Mouse (Mus musculus): ENCODE data around the gene Ephx4.

- TF ChIP-seq CTCF (IDR thresholded peaks at IDR 0.05; ENCODE audit: control insufficient read depth, insufficient read depth, insufficient replicate concordance, low read depth, low read length) (no peak), POLR2A (IDR thresholded peaks at IDR 0.05; ENCODE audit: control insufficient read depth, low read depth, low read length) (no peak)
These were observed 9.7 kb downstream of the Ephx4 start for GRCm38 (mm10) chr5:107412285-107412684.

Measured in testis, adult 2 months (tissue).